Mouse (Mus musculus): Measurements from ENCODE around the gene Psd. TPM values are rescaled to one million over a fixed set of nuclear protein-coding genes. Genes with fewer than 3 reads are reported as not detected.

The Psd gene
- total RNA-seq, 2 experiments from 2014 or later = not detected

DNA sequence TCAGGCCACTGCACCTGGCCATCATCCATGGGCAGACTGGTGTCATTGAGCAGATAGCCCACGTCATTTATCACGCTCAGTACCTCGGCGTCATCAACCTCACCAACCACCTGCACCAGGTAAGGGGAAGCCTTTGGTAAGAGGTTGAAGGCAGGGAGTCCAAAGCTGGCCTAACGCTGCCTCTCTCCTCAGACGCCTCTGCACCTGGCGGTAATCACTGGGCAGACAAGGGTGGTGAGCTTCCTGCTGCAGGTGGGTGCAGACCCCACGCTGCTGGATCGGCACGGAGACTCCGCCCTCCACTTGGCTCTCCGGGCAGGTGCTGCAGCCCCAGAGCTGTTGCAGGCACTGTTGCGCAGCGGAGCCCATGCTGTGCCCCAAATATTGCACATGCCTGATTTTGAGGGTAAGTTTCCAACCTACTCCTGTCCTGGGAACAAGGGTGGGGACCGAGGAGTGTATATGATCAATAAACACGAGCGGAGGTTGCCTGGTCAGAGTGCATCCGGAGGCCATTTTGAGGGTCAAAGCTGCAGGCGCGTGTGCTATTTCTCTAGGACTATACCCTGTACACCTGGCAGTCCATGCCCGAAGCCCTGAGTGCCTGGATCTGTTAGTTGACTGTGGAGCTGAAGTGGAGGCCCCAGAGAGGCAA lies 17.2 kb downstream of the Psd start:
- no peak for ATAC-seq (replicated peaks; ENCODE audit: low FRiP score, poor library complexity, severe bottlenecking)

- peak; percentile 53 for ATAC-seq (replicated peaks; ENCODE audit: low FRiP score, poor library complexity, severe bottlenecking)
Observed at GRCm38 (mm10) chr19:46308706-46309435, 18.1 kb downstream of the Psd start.

- no peak for ATAC-seq (replicated peaks; ENCODE audit: low FRiP score, poor library complexity, severe bottlenecking)
Observed at GRCm38 (mm10) chr19:46308303-46308702, 18.7 kb downstream of the Psd start.

- ATAC-seq (replicated peaks; ENCODE audit: low FRiP score, poor library complexity, severe bottlenecking) = no peak
Observed at GRCm38 (mm10) chr19:46307781-46308180, 19.2 kb downstream of the Psd start.

DNA sequence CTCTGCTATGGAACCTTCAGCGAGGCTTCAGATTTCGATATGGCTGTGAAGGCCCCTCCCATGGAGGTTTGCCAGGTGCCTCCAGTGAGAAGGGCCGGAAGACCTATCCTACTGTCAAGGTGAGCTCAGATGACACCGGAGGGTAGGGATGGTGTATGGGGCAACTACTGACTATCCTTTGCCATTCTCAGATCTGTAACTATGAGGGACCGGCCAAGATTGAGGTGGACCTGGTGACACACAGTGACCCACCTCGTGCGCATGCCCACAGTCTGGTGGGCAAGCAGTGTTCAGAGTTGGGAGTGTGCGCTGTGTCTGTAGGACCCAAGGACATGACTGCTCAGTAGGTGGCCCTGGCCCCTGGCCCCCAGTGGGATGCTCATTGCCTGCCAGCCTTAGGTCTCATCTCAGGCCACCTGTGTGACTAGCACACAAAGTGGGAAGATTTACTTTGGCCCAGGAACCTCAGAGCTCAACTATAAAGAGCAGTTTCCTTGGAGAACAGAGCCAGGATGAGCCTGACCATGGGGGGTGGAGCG lies 20.1 kb downstream of the Psd start:
- no peak for ATAC-seq (replicated peaks; ENCODE audit: low FRiP score, poor library complexity, severe bottlenecking)

- no peak for ATAC-seq (replicated peaks; ENCODE audit: low FRiP score, poor library complexity, severe bottlenecking)
Observed at GRCm38 (mm10) chr19:46306268-46306610, 20.7 kb downstream of the Psd start.

DNA sequence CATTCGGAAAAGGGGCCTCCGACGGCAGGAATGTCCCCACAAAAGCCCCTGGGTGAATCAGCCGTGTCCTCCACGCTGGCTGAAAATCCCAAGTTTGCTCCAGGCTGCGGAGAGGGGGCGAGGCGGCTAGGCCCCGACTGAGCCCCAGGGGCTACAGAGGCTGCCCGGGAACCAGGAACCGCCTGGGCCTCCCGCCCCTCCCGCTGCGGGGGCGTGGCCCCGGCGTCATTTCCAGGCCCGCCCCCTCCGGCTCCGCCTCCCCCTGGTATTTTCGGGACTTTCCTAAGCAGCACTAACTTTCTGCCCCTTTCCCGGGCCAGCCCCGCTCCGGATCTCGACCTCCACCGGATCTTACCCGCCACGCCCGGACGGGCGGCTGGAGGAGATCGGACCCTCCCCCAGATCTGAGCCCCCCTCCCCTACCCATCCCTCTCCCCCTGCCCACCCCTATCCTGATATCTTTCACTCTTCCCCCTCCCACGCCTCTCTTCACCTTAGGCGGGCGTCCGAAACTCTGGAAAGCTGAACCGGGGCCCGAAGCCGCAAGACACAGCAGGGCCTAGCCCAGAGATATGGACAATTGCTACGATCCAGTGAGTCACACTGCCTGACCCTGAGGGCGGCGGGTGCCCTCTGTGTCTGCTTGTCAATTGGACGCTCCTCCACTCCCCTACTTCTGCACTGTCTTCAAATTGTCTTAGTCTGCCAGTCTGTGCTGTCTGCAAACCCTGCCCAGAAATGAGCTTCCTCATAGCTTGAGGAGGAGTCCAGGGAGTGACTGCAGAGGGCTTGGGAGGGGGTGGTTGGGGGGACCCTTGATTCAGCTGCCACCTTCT lies 21.3 kb downstream of the Psd start:
- peak; percentile 68 for ATAC-seq (replicated peaks; ENCODE audit: low FRiP score, poor library complexity, severe bottlenecking)

GRCm38 (mm10) chr19:46304908-46305333 lies 22.0 kb downstream of the Psd start:
- peak; percentile 16 for ATAC-seq (replicated peaks; ENCODE audit: low FRiP score, poor library complexity, severe bottlenecking)

- ATAC-seq (replicated peaks; ENCODE audit: low FRiP score, poor library complexity, severe bottlenecking) = peak; percentile 73
Observed at GRCm38 (mm10) chr19:46304216-46304841, 22.6 kb downstream of the Psd start, which contains the start of gene Nfkb2. Gene Nfkb2, plus strand, starts transcription at chr19:46304320.

GRCm38 (mm10) chr19:46303251-46304215 lies 23.4 kb downstream of the Psd start:
- ATAC-seq (replicated peaks; ENCODE audit: low FRiP score, poor library complexity, severe bottlenecking) = no peak

GRCm38 (mm10) chr19:46302551-46302950 lies 24.4 kb downstream of the Psd start:
- no peak for ATAC-seq (replicated peaks; ENCODE audit: low FRiP score, poor library complexity, severe bottlenecking)

GRCm38 (mm10) chr19:46300294-46301045 lies 26.5 kb downstream of the Psd start:
- no peak for ATAC-seq (replicated peaks; ENCODE audit: low FRiP score, poor library complexity, severe bottlenecking)

- no peak for ATAC-seq (replicated peaks; ENCODE audit: low FRiP score, poor library complexity, severe bottlenecking)
Observed at GRCm38 (mm10) chr19:46296938-46297337, 30.0 kb downstream of the Psd start.

GRCm38 (mm10) chr19:46290535-46291105 lies 36.3 kb downstream of the Psd start:
- ATAC-seq (replicated peaks; ENCODE audit: low FRiP score, poor library complexity, severe bottlenecking) = no peak

DNA sequence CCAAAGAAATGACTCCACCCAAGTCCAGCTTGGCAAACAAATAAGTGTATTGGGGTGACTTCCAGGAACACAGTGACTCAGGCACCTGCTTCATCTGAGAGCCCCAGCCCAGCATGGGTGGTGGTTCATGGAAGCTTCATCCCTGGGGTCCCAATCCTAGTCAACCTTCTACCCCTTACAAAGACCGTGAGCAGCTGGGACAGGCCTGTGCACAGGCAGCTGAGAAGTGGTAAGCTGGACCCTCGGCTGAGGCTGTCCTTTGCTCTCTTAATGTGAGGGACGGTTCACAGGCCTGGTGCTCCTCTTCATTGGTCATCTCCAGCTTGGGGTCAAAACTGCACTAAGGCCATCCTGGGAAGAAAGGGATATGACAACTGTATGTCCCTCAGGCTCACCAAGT lies 39.4 kb downstream of the Psd start:
- ATAC-seq (replicated peaks; ENCODE audit: low FRiP score, poor library complexity, severe bottlenecking) = no peak

- no peak for ATAC-seq (replicated peaks; ENCODE audit: low FRiP score, poor library complexity, severe bottlenecking)
Observed at GRCm38 (mm10) chr19:46286926-46287325, 40.0 kb downstream of the Psd start.

DNA sequence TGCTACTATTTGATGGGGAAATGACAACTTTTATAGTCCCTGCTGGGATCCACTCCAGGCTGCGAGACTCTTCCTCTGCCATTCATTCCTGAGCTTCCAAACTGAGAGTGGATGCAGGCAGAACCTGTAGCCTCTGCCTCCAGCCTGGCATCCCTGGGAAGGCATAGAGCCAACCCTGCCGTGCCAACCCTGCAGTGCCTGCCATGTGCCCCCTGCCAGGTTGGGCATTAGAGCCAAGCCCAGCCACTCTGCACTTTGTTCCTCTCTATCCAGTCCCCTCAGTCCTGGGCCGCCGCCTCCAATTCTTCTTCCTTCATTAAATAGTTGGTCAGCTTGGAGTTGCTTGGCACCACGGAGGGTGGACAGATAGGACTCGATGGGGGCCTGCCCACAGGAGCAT lies 40.9 kb downstream of the Psd start:
- ATAC-seq (replicated peaks; ENCODE audit: low FRiP score, poor library complexity, severe bottlenecking) = no peak

GRCm38 (mm10) chr19:46285631-46286030 lies 41.3 kb downstream of the Psd start:
- no peak for ATAC-seq (replicated peaks; ENCODE audit: low FRiP score, poor library complexity, severe bottlenecking)
